In the genomic region with DNA sequence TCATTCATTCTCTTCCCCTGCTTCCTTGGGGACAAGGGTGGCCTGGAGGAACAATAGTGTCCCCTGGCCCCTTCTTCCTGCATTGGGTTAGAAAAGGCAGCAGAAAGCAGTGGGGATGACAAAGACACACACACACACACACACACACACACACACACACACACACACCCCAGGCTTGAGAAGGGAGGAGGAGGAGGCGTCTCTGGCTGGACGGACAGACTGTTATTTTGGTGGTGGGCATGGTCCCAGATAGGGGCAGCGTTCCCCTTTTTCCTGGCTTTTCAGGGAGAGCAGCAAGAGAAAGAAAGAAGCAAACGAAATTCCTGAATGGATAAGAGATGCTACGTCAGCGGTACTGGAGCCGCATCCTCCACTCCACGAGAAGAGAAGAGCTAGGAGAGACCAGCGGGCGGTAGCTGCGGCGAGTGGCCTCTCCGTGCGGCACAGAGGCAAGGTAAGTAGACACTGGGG, we compare ENCODE assay signal across 12 mouse cellular contexts. TPM values are rescaled to one million over a fixed set of nuclear protein-coding genes. Genes with fewer than 3 reads are reported as not detected.
DNase-seq lines count a peak whose midpoint lies in the region; ATAC-seq and TF ChIP-seq lines count a peak whose summit lies in the region.
"Had no signal": no experiment of that assay in that cellular context is flagged by ENCODE, and none has a peak within 500 bp of the region (broad histone marks: within the 10 kb centered on the region; RNA-seq: fewer than 3 reads in every experiment).

No protein-coding gene starts in this region.

- H3K4me2 ChIP-seq in hindbrain, embryonic 12.5 days (replicated peaks), result peak overlapping the region; percentile 64
- peak overlapping the region; percentile 74 for H3K4me2 ChIP-seq in midbrain, embryonic 13.5 days (replicated peaks)
- H3K4me2 ChIP-seq in stomach, postnatal 0 days (replicated peaks; ENCODE audit: low read depth), result no peak overlapping the region
- H3K4me2 ChIP-seq in liver, embryonic 12.5 days, result no peak overlapping the region
- H3K4me2 ChIP-seq: embryonic facial prominence, embryonic 13.5 days; limb, embryonic 15.5 days had no signal

- 0% methylated on average over 14 of the region's 14 CpGs for WGBS in hindbrain, embryonic 12.5 days
- WGBS in midbrain, embryonic 13.5 days, result 1% methylated on average over 14 of the region's 14 CpGs
- WGBS in stomach, postnatal 0 days, result 2% methylated on average over 14 of the region's 14 CpGs
- 17% methylated on average over 14 of the region's 14 CpGs for WGBS in thymus, adult 2 months
- WGBS in liver, embryonic 12.5 days (ENCODE audit: insufficient replicate concordance), result 4% methylated on average over 14 of the region's 14 CpGs

- H3K4me1 ChIP-seq in hindbrain, embryonic 12.5 days, result peaks cover 52% of the 10 kb centered on the region
- H3K4me1 ChIP-seq in midbrain, embryonic 13.5 days (replicated peaks), result peaks cover 91% of the 10 kb centered on the region
- H3K4me1 ChIP-seq in stomach, postnatal 0 days (replicated peaks; ENCODE audit: control insufficient read depth, insufficient read depth), result no peaks in the 10 kb centered on the region
- no peaks in the 10 kb centered on the region for H3K4me1 ChIP-seq in thymus, adult 2 months (replicated peaks; ENCODE audit: control insufficient read depth, insufficient read depth, low read length)
- peaks cover under 1% of the 10 kb centered on the region; the same call in 1 of the 2 replicates for H3K4me1 ChIP-seq in liver, embryonic 12.5 days
- H3K4me1 ChIP-seq: limb, embryonic 15.5 days had no signal

- H3K9me3 ChIP-seq in hindbrain, embryonic 12.5 days (replicated peaks), result no peaks in the 10 kb centered on the region
- H3K9me3 ChIP-seq in midbrain, embryonic 13.5 days, result no peaks in the 10 kb centered on the region
- no peaks in the 10 kb centered on the region for H3K9me3 ChIP-seq in stomach, postnatal 0 days (ENCODE audit: control insufficient read depth, low read length)
- H3K9me3 ChIP-seq in liver, embryonic 12.5 days (replicated peaks), result no peaks in the 10 kb centered on the region
- H3K9me3 ChIP-seq: embryonic facial prominence, embryonic 13.5 days; limb, embryonic 15.5 days had no signal

- H3K36me3 ChIP-seq in hindbrain, embryonic 12.5 days, result no peaks in the 10 kb centered on the region
- 0 out of 2 replicates have a peak, but pooled peaks cover 3% of the 10 kb centered on the region for H3K36me3 ChIP-seq in midbrain, embryonic 13.5 days
- H3K36me3 ChIP-seq in stomach, postnatal 0 days (ENCODE audit: control insufficient read depth, insufficient read depth, low read length), result no peaks in the 10 kb centered on the region
- no peaks in the 10 kb centered on the region for H3K36me3 ChIP-seq in thymus, adult 2 months (ENCODE audit: control insufficient read depth, insufficient read depth, low read length)
- no peaks in the 10 kb centered on the region for H3K36me3 ChIP-seq in liver, embryonic 12.5 days
- H3K36me3 ChIP-seq: embryonic facial prominence, embryonic 13.5 days; limb, embryonic 15.5 days had no signal

- H3K4me3 ChIP-seq in hindbrain, embryonic 12.5 days, result peak overlapping the region; percentile 58
- H3K4me3 ChIP-seq in midbrain, embryonic 13.5 days (replicated peaks), result peak overlapping the region; percentile 55
- H3K4me3 ChIP-seq in stomach, postnatal 0 days (ENCODE audit: low read depth, low read length), result no peak overlapping the region
- no peak overlapping the region for H3K4me3 ChIP-seq in thymus, adult 2 months (ENCODE audit: control insufficient read depth, insufficient read depth, low read length)
- no peak overlapping the region for H3K4me3 ChIP-seq in liver, embryonic 12.5 days
- H3K4me3 ChIP-seq: embryonic facial prominence, embryonic 13.5 days; limb, embryonic 15.5 days had no signal

- H3K27ac ChIP-seq in hindbrain, embryonic 12.5 days, result peak overlapping the region; percentile 97
- peak overlapping the region; percentile 98 for H3K27ac ChIP-seq in midbrain, embryonic 13.5 days
- H3K27ac ChIP-seq in stomach, postnatal 0 days (replicated peaks), result no peak overlapping the region
- H3K27ac ChIP-seq in thymus, adult 2 months (ENCODE audit: control insufficient read depth, insufficient read depth, low read length), result no peak overlapping the region
- H3K27ac ChIP-seq in liver, embryonic 12.5 days, result no peak overlapping the region
- H3K27ac ChIP-seq: embryonic facial prominence, embryonic 13.5 days; limb, embryonic 15.5 days had no signal

- H3K9ac ChIP-seq in hindbrain, embryonic 12.5 days, result peak overlapping the region; percentile 89
- peak overlapping the region; percentile 86 for H3K9ac ChIP-seq in midbrain, embryonic 13.5 days (replicated peaks)
- no peak overlapping the region for H3K9ac ChIP-seq in stomach, postnatal 0 days (ENCODE audit: low read length)
- no peak overlapping the region for H3K9ac ChIP-seq in liver, embryonic 12.5 days
- H3K9ac ChIP-seq: embryonic facial prominence, embryonic 13.5 days; limb, embryonic 15.5 days had no signal

- peaks cover 96% of the 10 kb centered on the region for H3K27me3 ChIP-seq in hindbrain, embryonic 12.5 days
- H3K27me3 ChIP-seq in midbrain, embryonic 13.5 days, result peaks cover 82% of the 10 kb centered on the region
- H3K27me3 ChIP-seq in stomach, postnatal 0 days (ENCODE audit: control insufficient read depth, insufficient read depth, low read length), result peaks cover 25% of the 10 kb centered on the region
- peaks cover 47% of the 10 kb centered on the region for H3K27me3 ChIP-seq in thymus, adult 2 months (ENCODE audit: control insufficient read depth, insufficient read depth, low read length)
- peaks cover 100% of the 10 kb centered on the region for H3K27me3 ChIP-seq in liver, embryonic 12.5 days (replicated peaks)

- no peak for TF ChIP-seq POLR2A in thymus, adult 2 months (IDR thresholded peaks at IDR 0.05; ENCODE audit: control insufficient read depth, extremely low read depth, insufficient read depth, low read length, poor library complexity)

- ATAC-seq in hindbrain, embryonic 12.5 days (ENCODE audit: low FRiP score), result peak; percentile 22
- peak; percentile 53 for ATAC-seq in midbrain, embryonic 13.5 days
- ATAC-seq in stomach, postnatal 0 days (ENCODE audit: low FRiP score, low TSS enrichment), result no peak
- no peak for ATAC-seq in liver, embryonic 12.5 days

- no peak for TF ChIP-seq EP300 in stomach, postnatal 0 days (optimal IDR thresholded peaks at IDR 0.05)

- TF ChIP-seq CTCF in stomach, postnatal 0 days (IDR thresholded peaks at IDR 0.05; ENCODE audit: low read depth), result no peak
- TF ChIP-seq CTCF in thymus, adult 2 months (IDR thresholded peaks at IDR 0.05; ENCODE audit: borderline replicate concordance, control insufficient read depth, extremely low read depth, insufficient read depth, low read length, poor library complexity), result no peak

- peak; percentile 67 to 74 for DNase-seq in left cerebral cortex, adult 18-20 months (ENCODE audit: low spot score in 2 of 2)
- DNase-seq in left cerebral cortex, adult 8-10 months (ENCODE audit: low spot score in 2 of 2), result no peak
- DNase-seq in gastrocnemius, postnatal 25 days, result no peak
- no peak for DNase-seq in stomach, postnatal 0 days (ENCODE audit: low spot score)
- no peak for DNase-seq in thymus, adult 2 months
- DNase-seq: B cell, adult 2 months had no signal

RNA-seq across cellular contexts. Expression of a gene that starts 47.6 kb away (rescaled TPM):
- not detected for total RNA-seq in left cerebral cortex, adult 18-20 months (2021)
- not detected for total RNA-seq in left cerebral cortex, adult 8-10 months (2022)
- polyA plus RNA-seq in hindbrain, embryonic 12.5 days (2016; fragmentation: Nextera tagmentation; extraction: Ambion mirVana), result 0.23 and 0.25 TPM in 2 replicates
- polyA plus RNA-seq in midbrain, embryonic 13.5 days (2015; fragmentation: Nextera tagmentation; extraction: Ambion mirVana), result 0.12 TPM in 1 of 2 replicates, not detected in the other
- total RNA-seq in gastrocnemius, postnatal 25 days (2021), result not detected
- polyA plus RNA-seq in stomach, postnatal 0 days (2015; fragmentation: Nextera tagmentation; extraction: Ambion mirVana), result 19.4 and 27.0 TPM in 2 replicates
- polyA plus RNA-seq in thymus, adult 2 months (2012; rRNA removed), result 2.5 and 2.7 TPM in 2 replicates
- 14.5 and 16.0 TPM in 2 replicates for polyA plus RNA-seq in liver, embryonic 12.5 days (2016; fragmentation: Nextera tagmentation; extraction: Ambion mirVana)
- total RNA-seq: hematopoietic stem cell, adult 5-6 weeks had no signal

Comparison
In these comparisons a context has a peak if more than half of its experiments do, and no peak if none do; other contexts are left out.
1. DNase-seq: peak in left cerebral cortex, adult 18-20 months (2 of 2); none in left cerebral cortex, adult 8-10 months (0 of 2), gastrocnemius, postnatal 25 days (single experiment), stomach, postnatal 0 days (single experiment) and thymus, adult 2 months (single experiment).
2. ATAC-seq: peak in hindbrain, embryonic 12.5 days (single experiment) and midbrain, embryonic 13.5 days (single experiment); none in stomach, postnatal 0 days (single experiment) and liver, embryonic 12.5 days (single experiment).
3. H3K27ac ChIP-seq: peak in hindbrain, embryonic 12.5 days (single experiment) and midbrain, embryonic 13.5 days (single experiment); none in stomach, postnatal 0 days (single experiment), thymus, adult 2 months (single experiment) and liver, embryonic 12.5 days (single experiment).
4. H3K4me2 ChIP-seq: peak in hindbrain, embryonic 12.5 days (single experiment) and midbrain, embryonic 13.5 days (single experiment); none in stomach, postnatal 0 days (single experiment) and liver, embryonic 12.5 days (single experiment).
5. H3K4me3 ChIP-seq: peak in hindbrain, embryonic 12.5 days (single experiment) and midbrain, embryonic 13.5 days (single experiment); none in stomach, postnatal 0 days (single experiment), thymus, adult 2 months (single experiment) and liver, embryonic 12.5 days (single experiment).
6. H3K9ac ChIP-seq: peak in hindbrain, embryonic 12.5 days (single experiment) and midbrain, embryonic 13.5 days (single experiment); none in stomach, postnatal 0 days (single experiment) and liver, embryonic 12.5 days (single experiment).